Mouse (Mus musculus) CH12.LX (cell line): ENCODE measurements around the gene Kcnk3.

ENCODE experiments used
- CHD1 ChIP-seq: IDR thresholded peaks from 2 replicates; pipeline ENCODE4 v1.6.1; 2012; ENCODE audit warnings: low read depth, low read length, improper control_type of control experiment, inconsistent platforms
- CTCF ChIP-seq, 2 experiments: IDR thresholded peaks in 1 of 2; conservative IDR thresholded peaks in 1 of 2; 2 replicates each; pipeline ENCODE4 v1.5.1; 2011 to 2012; ENCODE audit warnings: low read depth in 2 of 2, low read length in 2 of 2, improper control_type of control experiment in 1 of 2, inconsistent platforms in 1 of 2, mild to moderate bottlenecking in 1 of 2, moderate library complexity in 1 of 2
- GABPA ChIP-seq: IDR thresholded peaks from 2 replicates; pipeline ENCODE4 v1.6.1; 2012; ENCODE audit warnings: low read depth, low read length, improper control_type of control experiment, inconsistent platforms; ENCODE audit not compliant: insufficient replicate concordance
- HCFC1 ChIP-seq: IDR thresholded peaks from 2 replicates; pipeline ENCODE4 v1.6.1; 2012; ENCODE audit warnings: low read depth, mild to moderate bottlenecking, inconsistent platforms, low read length, improper control_type of control experiment
- MAFK ChIP-seq: IDR thresholded peaks from 2 replicates; pipeline ENCODE4 v1.6.1; 2011; ENCODE audit warnings: low read length, improper control_type of control experiment; ENCODE audit not compliant: insufficient replicate concordance
- MYC ChIP-seq: IDR thresholded peaks from 2 replicates; pipeline ENCODE4 v1.6.1; 2011; ENCODE audit warnings: low read depth, mild to moderate bottlenecking, improper control_type of control experiment, low read length
- NRF1 ChIP-seq: IDR thresholded peaks from 2 replicates; pipeline ENCODE4 v1.6.1; 2014; ENCODE audit warnings: low read depth, mild to moderate bottlenecking, inconsistent platforms, low read length, improper control_type of control experiment, moderate library complexity
- TCF12 ChIP-seq: IDR thresholded peaks from 2 replicates; pipeline ENCODE4 v1.6.1; 2014; ENCODE audit warnings: low read depth, mild to moderate bottlenecking, inconsistent platforms, low read length, improper control_type of control experiment
- USF2 ChIP-seq: conservative IDR thresholded peaks from 2 replicates; pipeline ENCODE4 v1.6.1; 2011; ENCODE audit warnings: low read depth, low read length, improper control_type of control experiment
- ZKSCAN1 ChIP-seq: IDR thresholded peaks from 2 replicates; pipeline ENCODE4 v1.6.1; 2012; ENCODE audit warnings: low read depth, inconsistent platforms, low read length, improper control_type of control experiment, borderline replicate concordance

GRCm38 (mm10) chr5:30604769-30605188 lies 16.8 kb downstream of the Kcnk3 start:
- no peak for TF ChIP-seq GABPA
- TF ChIP-seq MYC: no peak
- TF ChIP-seq MAFK: no peak
- TF ChIP-seq ZKSCAN1: no peak
- no peak for TF ChIP-seq CTCF (conservative IDR thresholded peaks at IDR 0.05 in 1 of 2, IDR thresholded peaks at IDR 0.05 in 1 of 2; ENCODE audit: low read depth in 2 of 2, low read length in 2 of 2)
- TF ChIP-seq NRF1: no peak
- TF ChIP-seq CHD1: no peak
- no peak for TF ChIP-seq TCF12
- no peak for TF ChIP-seq HCFC1
- TF ChIP-seq USF2: no peak
